Mouse (Mus musculus) splenic B cell, adult 2 months (primary cell): Measurements from ENCODE around the gene Caskin2.
"Not testable (repeated sequence)": the region's sequence is repeated elsewhere in the genome, so short reads cannot be mapped to it uniquely, and the experiment has no call there.

Source experiments
- DNase-seq: peaks from one replicate; pipeline ENCODE4 v3.0.0-alpha.2; 2011; ENCODE audit warnings: low read depth, low spot score
- H3K27me3 ChIP-seq: 2 replicates; pipeline ENCODE4 v1.6.1; 2012; ENCODE audit warnings: mild to moderate bottlenecking, low read length, moderate library complexity, mixed read lengths; ENCODE audit not compliant: control insufficient read depth, poor library complexity, insufficient read depth, severe bottlenecking
- H3K36me3 ChIP-seq: 2 replicates; pipeline ENCODE4 v1.6.1; 2012; ENCODE audit warnings: mild to moderate bottlenecking, low read length, moderate library complexity, mixed read lengths; ENCODE audit not compliant: control insufficient read depth, poor library complexity, insufficient read depth, severe bottlenecking

The Caskin2 gene

GRCm38 (mm10) chr11:115774653-115775052 is 38.8 kb downstream of the Caskin2 start:
- no peak for DNase-seq
- Histone ChIP-seq H3K36me3 (peaks cover 3% of the 10 kb centered on the region; the same call in 1 of the 2 replicates), H3K27me3 (no peaks in the 10 kb centered on the region)

GRCm38 (mm10) chr11:115768896-115769295 is 44.5 kb downstream of the Caskin2 start:
- Histone ChIP-seq H3K27me3 (no peaks in the 10 kb centered on the region), H3K36me3 (no peaks in the 10 kb centered on the region)
- no peak for DNase-seq

GRCm38 (mm10) chr11:115766981-115767380 is 46.5 kb downstream of the Caskin2 start:
- DNase-seq, result no peak
- H3K36me3 ChIP-seq, result no peaks in the 10 kb centered on the region
- no peaks in the 10 kb centered on the region for H3K27me3 ChIP-seq

- no peaks in the 10 kb centered on the region for H3K36me3 ChIP-seq
- peak; percentile 8 for DNase-seq
- H3K27me3 ChIP-seq, result no peaks in the 10 kb centered on the region
These were observed 47.0 kb downstream of the Caskin2 start for GRCm38 (mm10) chr11:115766356-115766943.

- H3K36me3 ChIP-seq, result no peaks in the 10 kb centered on the region
- no peaks in the 10 kb centered on the region for H3K27me3 ChIP-seq
- peak; percentile 29 for DNase-seq
These were observed 47.8 kb downstream of the Caskin2 start for GRCm38 (mm10) chr11:115765607-115766141.

- peak; percentile 99 for DNase-seq
- Histone ChIP-seq H3K27me3 (no peaks in the 10 kb centered on the region), H3K36me3 (no peaks in the 10 kb centered on the region)
These were observed 48.3 kb downstream of the Caskin2 start, which contains the start of gene Tmem94 for GRCm38 (mm10) chr11:115765103-115765606. Gene Tmem94 (plus strand): TSS chr11:115765433.

- H3K27me3 ChIP-seq, result no peaks in the 10 kb centered on the region
- DNase-seq, result no peak
- no peaks in the 10 kb centered on the region for H3K36me3 ChIP-seq
These were observed 48.7 kb downstream of the Caskin2 start for GRCm38 (mm10) chr11:115764698-115765097.

DNA sequence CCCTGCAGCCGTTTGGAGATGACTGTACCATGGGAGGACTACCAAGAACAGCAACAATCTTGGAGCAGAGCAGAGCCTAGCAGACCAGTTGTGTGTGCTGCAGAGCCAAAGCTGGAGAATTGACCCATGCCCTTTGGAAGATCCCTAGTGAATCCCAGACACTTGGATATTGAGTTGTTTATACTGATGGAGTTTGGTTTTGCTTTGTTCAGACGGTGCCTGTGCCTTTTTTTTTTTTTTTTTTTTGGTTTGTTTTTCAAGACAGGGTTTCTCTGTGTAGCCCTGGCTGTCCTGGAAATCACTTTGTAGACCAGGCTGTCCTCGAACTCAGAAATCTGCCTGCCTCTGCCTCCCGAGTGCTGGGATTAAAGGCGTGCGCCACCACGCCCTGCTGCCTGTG is 51.3 kb downstream of the Caskin2 start:
- not testable (repeated sequence) for DNase-seq, H3K27me3 ChIP-seq, H3K36me3 ChIP-seq

DNA sequence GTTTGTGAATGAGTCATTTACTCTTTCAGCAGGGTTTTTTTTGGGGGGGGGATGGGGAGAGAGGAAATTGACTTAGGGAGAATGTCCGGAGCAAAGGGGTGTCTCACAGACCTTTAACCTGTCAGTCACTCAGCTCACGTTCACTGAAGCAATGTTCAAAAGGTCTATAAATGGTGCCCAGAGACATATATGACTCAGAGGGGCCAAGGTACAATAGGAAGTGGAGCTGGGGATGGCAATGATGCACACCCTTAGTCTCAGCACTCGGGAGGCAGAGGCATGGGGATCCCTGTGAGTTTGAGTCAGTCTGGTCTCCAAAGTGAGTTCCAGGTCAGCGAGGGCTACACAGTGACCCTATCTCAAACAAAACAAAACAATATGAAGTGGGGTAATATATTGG is 60.0 kb downstream of the Caskin2 start:
- no peak for DNase-seq
- H3K36me3 ChIP-seq, result no peaks in the 10 kb centered on the region

DNA sequence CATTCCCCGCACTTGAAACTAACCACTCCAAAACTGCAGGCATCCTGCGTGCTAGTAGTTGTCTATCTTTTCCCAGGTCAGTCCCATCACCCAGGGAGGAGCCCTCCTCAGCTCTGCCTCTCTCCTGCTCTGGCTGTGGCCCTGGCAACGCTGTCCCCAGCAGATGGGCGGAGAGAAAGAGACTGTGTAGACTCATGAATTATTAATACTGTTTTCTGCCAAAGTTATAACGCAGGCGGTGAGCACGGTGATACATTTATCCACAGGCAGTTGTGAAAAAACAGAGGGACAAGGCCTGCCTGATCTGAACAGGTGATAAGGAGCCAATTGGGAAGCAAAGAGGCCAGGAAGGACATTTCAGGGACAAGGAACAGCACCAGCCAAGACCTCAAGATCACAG is 60.8 kb downstream of the Caskin2 start:
- H3K27me3 ChIP-seq, result no peaks in the 10 kb centered on the region
- DNase-seq, result no peak
- H3K36me3 ChIP-seq, result no peaks in the 10 kb centered on the region

More for the DNA sequence above, 60.0 kb downstream of the Caskin2 start:
- H3K27me3 ChIP-seq, result no peaks in the 10 kb centered on the region

DNA sequence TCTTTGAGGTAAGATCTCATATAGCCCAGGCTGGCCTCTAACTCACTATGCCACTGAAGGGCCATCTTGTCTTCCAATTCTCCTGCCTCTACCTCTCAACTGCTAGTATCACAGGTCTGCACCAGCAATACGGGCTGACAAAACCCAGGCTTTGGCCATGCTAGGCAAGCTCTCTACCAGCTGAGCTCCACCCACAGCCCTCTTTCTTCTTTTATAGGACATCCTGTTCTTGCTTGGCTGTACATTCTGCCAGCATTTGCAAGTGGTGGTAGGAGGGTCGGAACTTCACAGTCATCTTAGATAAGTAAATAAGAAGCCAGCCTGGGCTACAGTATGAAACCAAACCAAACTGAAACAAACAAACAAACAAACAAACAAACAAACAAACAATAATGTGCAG is 61.7 kb downstream of the Caskin2 start:
- H3K36me3 ChIP-seq, result no peaks in the 10 kb centered on the region
- no peaks in the 10 kb centered on the region for H3K27me3 ChIP-seq
- DNase-seq, result no peak

DNA sequence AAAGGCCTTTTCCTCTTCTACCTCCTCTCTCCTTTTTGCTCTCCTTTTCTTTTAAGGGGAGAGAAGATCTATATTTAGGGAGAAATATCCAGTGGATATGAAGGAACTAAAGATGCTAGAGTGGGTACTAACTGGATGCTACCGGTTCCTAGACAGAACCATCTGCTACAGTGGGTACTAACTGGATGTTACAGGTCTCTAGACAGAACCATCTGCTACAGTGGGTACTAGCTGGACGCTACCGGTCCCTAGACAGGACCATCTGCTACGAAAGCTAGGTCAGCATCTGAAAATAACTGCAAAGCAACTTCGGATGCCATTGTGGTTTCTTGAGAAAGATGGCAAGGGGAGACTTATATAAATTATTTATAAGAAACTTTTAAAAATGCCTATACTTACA is 63.6 kb downstream of the Caskin2 start:
- Histone ChIP-seq H3K27me3 (no peaks in the 10 kb centered on the region), H3K36me3 (no peaks in the 10 kb centered on the region)
- no peak for DNase-seq
